Mouse (Mus musculus): Measurements from ENCODE around the gene Vps35l.

Vps35l gene

GRCm38 (mm10) chr7:118855877-118856304 lies 115.9 kb downstream of the Vps35l start, which contains the start of gene Knop1:
TSS of gene Knop1 (minus strand) at chr7:118856254.
- in situ Hi-C loops (cut with MboI; ENCODE audit: low sequenced_read_pairs): no loop called here

DNA sequence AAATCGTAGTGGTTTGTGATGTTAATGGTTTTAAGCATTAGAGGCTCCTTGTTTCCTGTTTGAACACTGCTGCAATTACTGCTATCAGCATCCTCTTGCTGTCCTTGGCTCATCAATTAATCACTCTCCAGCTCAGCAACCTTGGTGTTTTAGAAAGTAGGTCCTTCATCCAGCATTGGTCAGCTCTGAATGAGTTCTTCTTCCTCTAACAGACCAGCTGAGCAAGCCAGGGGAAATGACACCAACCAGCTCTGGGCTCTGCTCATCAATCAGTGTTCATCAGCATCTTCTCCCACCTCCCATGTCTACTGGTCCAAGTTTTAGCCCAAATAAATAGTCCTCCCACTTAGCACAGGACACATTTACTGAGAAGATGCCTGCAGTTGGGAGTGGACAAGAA lies 118.6 kb downstream of the Vps35l start:
- in situ Hi-C loops (cut with MboI; ENCODE audit: low sequenced_read_pairs): no loop called here

DNA sequence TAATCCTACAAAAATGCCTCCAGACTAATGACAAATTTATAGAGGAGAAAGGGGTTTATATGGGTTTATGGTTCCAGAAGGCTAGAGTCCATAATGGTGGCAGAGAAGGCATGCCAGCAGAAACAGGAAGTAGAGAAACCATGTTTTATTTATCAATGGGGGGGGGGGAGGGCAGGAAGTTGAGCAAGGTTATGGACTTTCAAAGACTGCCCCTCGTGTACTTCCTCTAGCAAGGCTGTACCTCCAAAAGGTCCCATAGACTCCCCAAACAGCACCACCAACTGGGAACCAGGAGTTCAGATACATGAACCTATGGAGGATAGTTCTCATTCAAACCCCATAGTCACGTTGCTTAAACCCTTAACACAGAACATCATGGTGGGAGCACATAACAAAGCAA lies 125.3 kb downstream of the Vps35l start:
- in situ Hi-C loops (cut with MboI; ENCODE audit: low sequenced_read_pairs): no loop called here

GRCm38 (mm10) chr7:118879466-118880029 lies 139.5 kb downstream of the Vps35l start:
- in situ Hi-C loops (cut with MboI; ENCODE audit: low sequenced_read_pairs): no loop called here

GRCm38 (mm10) chr7:118883957-118884356 lies 143.9 kb downstream of the Vps35l start:
- in situ Hi-C loops (cut with MboI; ENCODE audit: low sequenced_read_pairs): no loop called here

DNA sequence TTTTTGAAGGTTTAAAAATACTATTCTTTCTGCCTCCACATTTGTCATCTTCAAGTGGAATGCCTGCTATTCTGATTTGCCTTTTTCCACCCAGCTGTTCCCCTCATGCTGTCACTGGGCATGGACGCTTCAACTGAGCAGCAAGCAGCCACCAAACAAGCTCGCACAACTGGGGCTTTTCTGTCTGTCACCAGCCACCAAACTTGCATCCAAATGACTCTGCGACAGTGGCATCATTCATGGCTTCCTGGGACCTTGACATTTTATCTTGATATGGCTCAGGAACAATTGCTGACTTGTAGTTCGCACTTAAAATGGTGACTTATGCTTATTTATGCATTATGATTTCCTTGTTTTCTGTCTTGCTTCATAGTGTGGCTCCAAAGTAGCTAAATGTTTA lies 144.9 kb downstream of the Vps35l start:
- in situ Hi-C loops (cut with MboI; ENCODE audit: low sequenced_read_pairs): no loop called here

DNA sequence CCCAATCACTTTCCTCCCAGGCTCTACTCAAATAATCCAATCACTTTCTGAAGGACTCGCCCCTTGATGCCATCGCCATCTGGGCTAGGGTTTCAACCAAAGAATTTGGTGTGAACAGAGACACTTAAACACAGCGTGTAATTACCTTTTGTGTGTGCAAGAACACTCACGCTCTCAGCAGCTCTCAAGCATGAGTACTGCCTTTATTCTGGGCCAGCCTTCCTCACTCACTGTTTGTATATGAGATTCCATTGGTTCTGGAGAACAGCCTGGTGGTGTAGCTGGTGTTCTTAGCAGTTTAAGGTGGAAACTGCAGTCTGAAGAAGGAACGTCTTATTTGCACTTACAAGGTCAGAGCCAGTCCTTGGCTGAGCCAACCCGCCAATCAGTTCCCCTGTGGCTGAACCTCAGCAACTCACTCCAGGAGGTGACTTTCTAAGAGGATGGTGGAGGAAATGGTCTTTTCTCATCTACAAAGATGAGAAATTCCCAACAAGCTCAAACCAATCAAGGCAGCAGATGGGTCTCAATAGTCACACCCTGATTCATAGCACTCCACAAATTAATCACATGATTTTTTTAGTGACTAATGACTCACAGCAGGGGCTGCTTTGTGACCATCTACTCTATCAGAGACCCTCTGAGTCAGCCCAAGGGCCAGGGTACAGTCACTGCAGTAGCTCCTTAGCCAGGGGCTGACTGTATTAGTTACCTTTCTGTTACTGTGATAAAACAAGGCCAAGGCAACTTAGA lies 147.5 kb downstream of the Vps35l start:
- in situ Hi-C loops (cut with MboI; ENCODE audit: low sequenced_read_pairs): no loop called here

DNA sequence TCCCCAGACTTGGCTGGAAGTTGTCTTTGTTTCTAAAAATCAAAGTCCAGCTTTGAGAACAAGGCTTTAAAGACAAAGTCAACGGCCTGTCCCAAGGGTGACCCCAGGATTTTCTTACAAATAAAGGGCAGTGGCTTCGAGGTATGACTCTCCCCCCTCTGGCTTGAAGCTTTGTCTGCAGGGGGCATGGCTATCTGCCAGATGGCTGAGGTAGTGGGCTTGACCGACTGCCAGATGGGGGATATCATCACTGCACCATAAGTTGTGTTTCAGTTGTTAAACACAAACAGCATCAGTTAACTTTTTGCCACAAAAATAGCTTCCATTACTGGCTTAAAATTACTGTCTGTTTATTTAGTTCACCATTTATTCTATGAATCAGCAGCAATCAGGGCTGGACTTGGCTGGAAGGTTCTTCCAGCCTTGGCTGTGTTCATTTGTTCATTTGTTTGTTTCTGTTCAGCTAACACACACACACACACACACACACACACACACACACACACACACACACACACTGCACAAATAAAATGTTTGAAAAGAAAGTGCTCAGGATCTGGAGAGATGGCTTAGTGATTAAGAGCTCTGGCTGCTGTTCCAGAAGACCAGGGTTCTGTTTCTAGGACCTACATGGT lies 149.1 kb downstream of the Vps35l start:
- in situ Hi-C loops (cut with MboI; ENCODE audit: low sequenced_read_pairs): no loop called here

Measured in CH12F3 (cell line).